Mouse (Mus musculus): ENCODE measurements around the gene Gm42372. TPM values are rescaled to one million over a fixed set of nuclear protein-coding genes. Genes with fewer than 3 reads are reported as not detected.
A peak's percentile ranks its signal among the peaks of the same experiment; 100 is the strongest.

Gm42372 gene
- total RNA-seq, 2 experiments from 2014 or later: 1.3 to 1.8 TPM

DNA sequence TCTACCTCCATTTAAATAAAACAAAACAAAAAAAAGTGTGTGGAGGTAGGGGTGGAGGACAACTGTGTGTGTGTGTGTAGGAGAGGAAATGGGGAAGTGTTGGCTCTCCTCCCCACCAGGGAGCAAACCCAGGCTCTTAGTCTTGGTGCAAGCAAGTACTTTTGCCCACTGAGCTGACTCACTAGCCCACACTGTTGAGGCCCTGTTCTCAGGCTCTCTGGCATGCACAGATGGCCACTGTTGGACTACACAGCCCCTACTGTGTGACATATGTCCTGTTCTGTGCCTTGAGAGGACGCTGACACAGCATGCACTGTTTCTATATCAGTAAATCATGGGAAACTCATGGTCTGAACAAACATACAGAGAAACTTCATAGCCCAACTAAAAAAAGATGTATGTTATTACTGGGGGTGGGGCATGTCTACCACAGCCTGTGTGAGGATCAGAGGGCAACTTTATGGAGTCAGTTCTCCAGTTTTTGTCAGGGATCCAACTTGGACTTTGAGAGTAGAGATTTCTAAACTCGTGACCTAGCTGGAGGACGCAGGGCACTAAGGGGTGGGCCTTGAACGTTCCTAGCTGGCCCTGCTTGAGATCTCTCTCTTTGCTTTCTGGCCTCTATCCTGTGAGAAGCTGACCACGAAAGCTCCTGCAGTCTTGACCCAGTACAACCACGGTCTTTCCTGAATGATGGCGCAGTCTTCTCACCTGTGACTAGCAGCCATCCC, 20.5 kb downstream of the Gm42372 start:
- DNase-seq: peak; percentile 59

DNA sequence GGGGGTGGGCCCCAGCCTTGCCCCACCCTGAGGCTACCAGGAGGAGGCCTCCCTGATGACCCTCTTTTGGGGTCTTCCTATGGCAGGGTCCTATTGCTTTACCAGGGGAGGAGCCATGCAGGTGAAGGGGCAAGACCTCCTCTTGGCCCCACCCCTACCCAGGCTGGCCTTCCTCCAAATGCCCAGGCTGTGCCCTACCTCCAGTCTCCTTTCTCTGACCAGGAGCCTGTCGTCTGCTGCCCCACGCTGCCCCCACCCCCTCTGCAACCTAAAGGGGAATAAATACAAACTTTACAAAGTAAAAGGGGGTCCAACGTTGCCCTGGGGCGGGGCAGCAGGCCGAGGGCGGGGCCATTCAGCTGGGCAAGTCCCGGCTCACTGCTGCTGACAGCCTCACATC, 21.8 kb downstream of the Gm42372 start:
- no peak for DNase-seq

DNA sequence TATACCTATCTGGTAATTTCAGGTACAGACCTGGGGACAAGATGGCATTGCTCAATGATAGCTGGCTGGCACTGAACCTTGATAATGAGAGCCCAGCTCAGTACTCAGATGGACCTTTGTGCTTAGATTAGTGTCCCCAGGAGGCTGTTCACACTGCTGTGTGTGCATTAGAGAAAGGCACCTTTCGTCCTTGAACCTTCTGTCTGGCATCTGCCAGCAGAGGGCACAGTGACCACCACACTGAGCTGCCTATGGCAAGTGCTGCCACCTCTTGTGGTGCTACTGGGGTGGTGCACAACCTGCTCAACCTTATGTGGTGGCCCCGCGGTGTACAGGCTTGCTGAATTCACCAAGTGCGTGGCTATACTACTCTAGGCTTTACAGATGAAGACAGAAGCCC, 24.4 kb downstream of the Gm42372 start:
- DNase-seq: no peak

DNA sequence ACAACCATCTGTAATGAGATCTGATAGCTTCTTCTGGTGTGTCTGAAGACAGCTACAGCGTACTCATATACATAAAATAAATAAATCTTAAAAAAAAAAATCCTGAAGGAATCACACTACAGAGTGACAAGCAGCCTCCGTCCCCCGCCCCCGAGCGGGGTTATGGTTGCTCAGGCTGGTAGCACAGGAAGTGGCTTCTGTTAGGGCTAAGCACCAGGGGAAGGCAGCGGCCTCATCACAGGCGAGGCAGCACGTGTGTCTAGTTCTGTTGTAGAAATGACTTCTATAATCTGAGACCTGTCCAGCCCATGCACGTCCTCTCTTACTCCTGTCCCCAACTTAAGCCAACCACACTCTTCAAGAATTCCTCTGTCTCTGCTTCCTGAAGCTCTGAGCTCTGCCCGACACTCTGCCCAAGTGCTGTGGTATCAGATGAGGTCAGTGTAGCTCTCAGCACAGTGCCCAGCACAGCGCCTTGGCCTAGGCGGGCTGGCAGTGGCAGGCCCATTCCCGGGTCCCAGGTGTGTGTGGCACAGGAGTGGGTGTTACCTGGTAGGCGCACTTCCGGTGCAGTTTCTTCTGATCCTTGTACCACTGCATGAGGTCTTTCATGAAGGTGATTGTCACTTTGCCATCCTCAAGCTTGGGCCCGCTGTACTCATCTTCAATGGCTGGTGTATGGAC, 26.6 kb downstream of the Gm42372 start:
- DNase-seq: no peak

DNA sequence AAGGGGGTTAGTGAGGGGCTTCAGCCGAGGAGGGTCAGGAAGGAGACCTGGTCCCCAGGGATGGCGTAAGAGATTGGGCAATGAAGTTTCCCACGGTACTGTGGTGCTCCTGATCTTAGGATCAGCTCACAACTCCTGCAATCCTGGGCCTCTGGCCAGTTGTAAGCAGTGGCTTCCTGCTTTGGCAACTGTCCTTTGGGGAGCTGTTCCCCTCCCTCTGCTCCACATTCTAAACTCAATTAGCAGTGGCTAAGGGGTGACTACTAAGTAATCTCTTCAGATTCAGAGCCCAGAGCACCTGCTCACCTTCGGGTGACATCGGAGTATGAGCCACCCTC, 27.1 kb downstream of the Gm42372 start:
- no peak for DNase-seq

DNA sequence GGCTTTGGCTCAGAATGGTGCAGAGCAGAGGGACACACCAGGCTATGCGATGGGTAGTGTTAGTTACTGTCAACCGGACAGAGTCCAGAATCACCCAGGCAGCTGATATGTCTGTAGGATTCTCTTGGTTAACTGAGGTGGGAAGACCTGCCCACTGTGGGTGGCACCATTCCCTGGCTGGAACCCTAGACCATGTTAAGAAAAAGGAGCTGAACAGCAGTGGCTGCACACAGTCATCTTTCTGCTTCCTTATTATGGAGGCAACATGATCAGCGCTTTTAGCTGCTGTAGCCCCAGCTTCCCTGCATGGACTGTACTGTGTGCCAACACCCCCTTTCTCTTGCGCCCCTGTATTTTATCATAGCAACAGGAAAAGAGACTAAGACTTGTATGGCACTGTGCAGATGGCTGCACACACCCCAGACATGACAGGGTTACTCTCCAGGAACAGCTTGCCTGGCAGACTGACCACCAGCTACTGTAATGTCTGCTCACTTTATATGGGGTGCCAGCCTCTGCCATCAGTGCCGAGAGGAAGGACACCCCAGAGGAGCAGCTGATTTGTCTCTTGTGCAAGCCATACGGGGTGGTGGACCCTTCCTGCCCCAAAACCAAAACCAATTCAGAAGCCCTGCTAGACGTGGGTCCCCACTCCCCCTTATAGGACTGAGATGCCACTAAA, 29.2 kb downstream of the Gm42372 start:
- no peak for DNase-seq

DNA sequence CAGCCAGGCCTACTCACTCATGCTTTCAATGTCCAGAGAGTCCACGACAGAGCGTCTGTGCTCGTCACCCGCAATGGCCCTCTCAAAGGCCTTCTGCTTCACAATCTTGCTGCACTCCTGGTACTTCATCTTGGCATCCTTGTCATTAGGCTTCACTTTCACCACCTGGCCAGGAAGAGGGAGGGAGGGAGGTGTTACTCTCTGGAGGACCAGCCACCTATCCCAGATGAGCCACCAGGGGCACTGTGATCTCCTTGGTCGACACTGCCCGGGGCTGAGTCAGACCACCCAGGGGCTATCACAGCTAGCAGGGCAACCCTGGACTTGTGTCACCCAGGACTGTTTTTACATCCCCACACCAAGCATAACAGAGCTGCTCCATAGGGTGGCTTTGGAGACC, 32.5 kb downstream of the Gm42372 start:
- DNase-seq: no peak

DNA sequence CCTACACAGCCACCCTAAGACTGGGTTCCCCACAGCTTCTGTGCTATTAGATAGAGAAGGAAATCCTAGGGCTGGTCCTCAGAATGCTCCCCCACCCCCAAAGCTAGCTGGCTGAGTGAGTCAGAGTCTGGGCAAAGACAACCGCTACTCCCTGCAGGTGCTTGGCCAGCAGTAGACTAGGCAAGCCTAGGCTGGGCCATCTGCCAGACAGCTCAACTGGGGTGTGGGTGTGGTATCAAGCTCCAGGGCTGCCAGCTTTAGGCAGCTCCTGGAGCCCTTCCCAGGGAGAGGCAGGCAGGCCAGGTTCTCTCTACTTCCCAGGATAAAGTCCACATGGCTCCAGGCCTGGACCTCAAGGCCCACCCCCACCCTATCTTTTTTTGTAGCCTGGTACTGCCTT, 34.1 kb downstream of the Gm42372 start:
- DNase-seq: peak; percentile 95

DNA sequence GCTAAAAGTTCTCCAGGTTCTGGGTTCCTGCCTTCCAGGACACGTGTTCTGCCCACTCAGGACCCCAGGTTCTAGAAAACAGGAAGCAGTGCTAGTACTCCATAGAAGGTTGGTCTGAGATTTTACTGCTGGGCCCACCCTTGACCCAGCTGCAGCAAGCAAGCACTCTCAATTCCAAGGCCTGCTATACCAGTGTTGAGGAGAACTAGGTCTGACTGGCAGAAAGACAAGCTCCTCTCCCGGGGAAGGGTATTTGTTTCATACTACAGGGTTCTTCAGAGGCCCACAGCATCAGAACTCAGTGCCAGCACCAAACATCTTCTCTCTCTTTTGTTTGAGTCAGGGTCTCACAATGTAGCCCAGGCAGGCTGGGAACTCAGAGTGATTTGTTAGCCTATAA, 35.0 kb downstream of the Gm42372 start:
- no peak for DNase-seq

DNA sequence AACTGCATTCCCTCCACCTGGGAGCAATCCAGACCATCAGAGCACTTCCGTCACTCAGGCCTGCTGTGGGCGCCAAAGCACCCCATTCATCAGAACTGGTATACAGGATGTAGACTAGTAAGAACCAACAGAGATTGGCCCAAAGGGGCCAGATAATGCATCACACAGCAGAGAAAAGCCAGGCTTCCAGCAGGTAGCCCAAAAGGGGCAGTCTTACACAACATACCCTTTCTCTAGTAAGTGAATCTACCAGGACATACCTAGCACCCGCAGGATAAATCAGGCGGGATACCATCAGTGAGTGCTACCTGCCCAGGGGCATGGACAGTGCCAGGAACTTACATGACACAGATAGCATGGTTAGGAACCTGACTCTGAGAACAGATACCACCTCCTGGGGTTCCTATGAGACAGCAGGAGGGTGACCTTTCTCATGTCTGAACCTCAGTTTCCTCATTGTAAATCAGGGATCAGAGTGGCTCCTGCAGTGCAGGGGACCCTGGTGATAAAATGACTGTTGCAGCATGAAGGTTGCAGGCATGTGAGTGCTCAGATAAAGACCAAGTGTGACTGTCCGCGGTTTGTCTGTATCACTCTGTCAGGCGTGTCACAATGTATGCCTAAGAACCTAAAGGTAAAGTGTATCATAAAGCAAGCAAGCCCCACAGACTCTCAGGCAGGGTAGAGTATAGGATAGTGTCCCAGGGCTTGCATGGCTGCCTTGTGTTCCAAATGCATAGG, 36.7 kb downstream of the Gm42372 start:
- no peak for DNase-seq

DNA sequence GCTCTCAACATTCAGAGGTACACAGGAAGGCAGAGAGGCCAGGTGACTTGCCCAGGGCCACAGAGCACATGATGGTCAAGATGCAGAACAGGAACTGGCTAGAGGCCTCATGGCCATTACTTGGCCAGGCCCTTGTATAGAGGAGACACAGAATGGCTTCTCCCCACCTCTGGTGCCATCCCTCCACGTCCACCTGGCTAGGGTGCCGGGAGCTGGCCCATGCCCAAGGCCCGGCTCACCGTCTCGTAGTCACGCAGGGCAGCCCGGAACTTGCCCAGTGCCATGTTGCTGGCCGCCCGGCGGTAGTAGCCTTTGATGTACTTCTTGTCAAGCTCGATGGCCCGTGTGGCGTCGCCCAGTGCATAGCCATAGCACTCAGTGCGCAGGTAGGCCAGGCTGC, 39.3 kb downstream of the Gm42372 start:
- DNase-seq: no peak

DNA sequence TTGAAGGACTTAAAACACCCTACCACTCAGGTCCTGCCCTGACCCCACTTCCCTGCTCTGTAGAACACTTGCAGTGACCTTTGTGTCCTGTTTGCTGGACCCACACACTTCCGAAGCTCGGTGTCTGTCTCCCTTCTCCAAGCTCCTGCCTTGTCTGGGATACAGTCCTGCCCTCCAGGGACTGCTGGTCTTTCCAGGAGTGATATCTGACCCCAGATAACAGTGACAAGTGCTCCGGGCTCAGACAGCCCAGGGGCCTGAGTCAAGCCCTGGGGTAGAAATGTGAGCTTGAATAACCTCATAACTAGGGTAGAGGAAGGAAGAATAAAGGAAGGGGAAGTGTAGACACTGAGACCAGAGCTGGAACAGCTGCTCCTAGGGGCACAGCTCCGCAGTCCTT, 40.8 kb downstream of the Gm42372 start:
- no peak for DNase-seq

DNA sequence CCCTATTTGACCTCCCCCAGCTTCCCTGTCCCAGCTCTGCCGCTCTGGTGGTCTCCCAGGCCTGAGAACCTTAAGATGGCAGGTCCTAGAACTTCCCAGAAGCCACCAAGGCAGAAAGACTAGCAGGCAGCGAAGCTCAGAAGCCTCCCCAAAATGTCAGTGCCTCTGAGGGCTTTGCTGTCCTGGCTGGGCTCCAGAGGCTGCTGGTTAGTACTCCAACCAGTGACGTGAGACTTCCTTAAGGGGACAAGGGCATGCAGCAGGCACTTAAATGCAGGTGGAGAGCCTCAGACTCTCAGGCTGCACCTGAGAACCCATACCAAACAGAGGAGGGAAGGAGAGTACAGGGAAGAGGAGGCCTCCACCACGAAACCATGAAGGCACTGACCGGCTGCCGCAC, 41.3 kb downstream of the Gm42372 start:
- peak; percentile 52 for DNase-seq

DNA sequence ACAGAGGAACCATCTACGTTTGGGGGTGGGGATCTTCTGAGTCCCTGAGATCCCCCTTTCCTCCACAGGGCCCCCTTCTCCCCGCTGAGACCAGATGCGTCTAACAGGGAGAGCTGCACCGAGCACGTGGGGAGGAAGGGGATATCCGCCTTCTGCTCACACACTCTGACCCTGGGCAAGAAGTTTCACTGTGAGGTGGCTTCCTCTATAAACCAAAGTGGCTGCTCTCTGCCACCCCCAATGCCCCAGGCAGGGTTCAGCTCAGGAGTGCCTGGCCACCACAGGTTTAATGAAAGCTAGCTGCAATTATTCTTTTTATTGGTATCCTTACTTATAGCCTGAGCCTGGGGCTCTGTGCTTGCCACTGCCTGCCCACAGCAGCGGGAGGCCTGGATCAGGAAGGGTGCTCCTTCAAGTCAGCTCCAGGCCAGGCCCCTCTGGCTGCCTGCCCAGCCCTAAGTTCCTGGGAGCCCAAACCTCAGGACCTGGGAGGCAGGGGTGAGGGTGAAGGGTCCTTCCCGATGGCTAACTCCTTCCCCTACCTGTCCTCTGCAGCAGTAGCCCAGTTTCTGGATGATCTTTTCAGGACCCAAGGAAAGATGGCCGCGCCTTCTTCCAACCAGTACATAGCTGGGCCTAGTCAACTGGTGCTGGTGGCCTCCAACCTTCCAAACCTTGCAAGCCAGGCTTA, 42.1 kb downstream of the Gm42372 start:
- peak; percentile 52 for DNase-seq

DNA sequence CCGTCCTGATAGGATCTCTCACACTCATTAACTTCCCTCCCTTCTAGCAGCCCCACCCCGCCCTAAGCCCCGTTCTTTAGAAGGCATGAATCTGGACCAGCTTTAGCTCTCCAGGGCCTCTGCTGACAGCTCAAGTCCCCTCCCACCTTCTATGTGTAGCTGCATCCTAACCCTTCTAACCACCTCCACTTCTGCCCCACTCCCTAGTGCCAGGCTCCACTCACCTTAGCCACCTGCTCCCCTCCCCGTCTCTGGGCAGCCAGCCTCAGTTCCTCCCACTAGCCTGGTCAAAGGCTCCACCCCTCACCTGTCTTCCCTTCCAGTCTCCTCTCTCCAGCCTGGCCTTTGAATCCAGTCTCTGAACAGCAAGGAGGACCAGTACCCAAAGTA, 42.6 kb downstream of the Gm42372 start:
- no peak for DNase-seq

DNA sequence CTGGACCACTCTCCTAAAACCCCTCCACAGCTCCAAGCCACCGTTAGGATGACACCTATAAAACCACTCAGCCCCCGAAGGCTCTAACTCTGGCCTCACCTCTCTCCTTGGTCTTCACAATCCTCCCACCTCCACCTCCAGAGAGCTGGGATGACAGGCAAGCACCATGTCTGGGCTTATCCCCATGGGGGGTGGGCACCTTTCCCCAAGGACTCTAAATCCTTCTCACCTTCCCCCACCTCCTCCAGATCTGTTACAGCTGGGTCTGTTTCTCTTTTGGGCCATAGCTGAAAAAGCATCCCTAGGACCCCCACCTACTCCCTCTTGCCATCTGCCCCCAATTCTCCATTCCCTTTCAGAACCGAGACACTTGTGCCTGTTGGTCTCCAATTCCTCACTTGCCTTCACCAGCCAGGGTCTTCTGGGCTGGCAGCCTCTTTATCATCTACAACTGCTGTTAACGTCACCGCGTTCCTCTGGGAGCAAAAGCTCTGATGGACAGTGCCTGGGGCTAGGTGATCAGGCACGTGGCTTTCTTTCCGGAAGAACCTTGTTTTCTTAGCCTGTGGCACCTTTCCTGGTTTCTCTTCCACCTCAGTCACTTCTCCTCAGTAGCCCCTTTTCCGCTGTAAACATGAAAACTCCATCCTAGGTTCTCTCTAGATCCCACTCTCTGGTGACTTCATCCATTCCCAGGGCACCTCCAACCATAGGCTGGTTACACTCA, 43.2 kb downstream of the Gm42372 start:
- DNase-seq: no peak

DNA sequence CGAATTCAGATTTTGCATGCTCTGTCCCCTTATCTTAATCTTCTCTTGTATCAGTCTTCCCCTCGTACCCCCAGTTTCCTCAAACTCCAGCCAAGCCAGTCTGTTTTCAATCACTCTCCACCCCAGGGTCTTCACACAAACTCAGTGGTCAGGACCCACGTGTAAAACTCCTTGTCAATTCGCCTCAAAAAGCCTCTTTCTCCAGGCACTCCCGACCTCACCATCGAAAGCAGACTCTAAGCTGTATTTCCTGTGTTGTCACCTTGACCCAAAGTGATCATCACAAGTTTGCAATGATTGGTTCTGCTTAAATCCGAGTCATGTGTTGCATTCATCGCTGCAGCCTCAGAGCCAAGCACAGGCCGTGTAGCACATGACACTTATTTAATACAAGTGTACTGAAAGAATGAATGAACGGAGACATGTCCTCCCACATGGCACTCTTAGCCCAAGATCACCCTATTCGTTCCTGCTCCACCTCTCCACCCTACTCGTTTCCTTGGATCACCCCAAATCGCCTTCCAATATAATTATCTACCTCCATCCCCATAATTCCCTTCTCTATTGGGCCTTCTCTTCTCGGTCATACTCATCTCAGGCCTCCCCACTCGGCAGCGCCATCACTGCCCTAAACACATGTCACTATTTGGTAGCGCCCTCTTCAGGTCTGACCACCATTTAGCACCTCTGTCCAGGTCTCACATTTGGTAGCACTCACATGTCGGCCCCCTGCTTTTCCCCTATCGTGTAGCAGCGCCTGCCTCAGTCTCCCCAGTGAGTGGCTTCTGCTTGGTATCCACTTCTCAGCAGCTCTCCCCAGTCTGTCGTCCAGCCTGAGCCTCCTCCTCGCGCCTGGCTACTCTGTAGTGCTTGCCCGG, 44.1 kb downstream of the Gm42372 start:
- DNase-seq: no peak

DNA sequence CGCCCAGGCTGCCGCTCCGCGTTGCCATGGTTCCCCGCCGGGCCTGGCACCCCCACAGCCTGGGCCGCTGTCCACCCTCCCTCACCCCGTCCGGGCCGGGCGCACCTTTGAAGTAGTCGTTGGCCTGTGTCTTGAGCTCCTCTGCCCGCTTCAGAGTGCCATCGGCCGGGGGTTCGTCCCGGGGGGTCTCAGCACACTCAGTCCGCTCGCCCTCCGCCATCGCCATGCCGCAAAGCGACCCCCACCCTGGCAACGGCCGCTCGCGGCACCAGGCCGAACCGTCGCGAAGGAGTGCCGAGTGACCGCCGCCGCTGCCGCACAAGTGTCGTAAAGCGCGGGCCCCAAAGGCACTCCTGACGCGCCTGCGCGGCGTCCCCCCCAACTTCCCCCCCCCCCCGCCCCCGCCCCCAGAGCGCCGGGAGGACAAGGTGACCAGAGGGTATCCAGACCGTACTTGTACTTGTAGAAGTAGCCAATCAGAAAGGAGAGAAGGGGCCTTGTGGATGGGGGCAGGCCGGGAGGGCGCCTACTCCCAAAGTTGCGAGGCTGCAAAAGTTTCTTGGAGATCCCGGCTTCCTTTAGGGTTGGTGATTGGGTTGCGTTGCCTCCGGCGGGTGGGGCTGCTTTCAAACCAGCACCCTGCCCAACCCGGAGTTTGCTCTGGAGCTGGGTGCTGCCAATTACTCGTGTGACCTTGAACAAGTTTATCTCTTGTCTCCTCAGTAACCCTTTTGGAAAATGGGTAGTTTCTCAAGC, 44.9 kb downstream of the Gm42372 start, which contains the start of gene Ppp5c:
Gene Ppp5c, minus strand, starts transcription at position 337 of the 756 bp plus-strand sequence.
- peak; percentile 93 for DNase-seq

DNA sequence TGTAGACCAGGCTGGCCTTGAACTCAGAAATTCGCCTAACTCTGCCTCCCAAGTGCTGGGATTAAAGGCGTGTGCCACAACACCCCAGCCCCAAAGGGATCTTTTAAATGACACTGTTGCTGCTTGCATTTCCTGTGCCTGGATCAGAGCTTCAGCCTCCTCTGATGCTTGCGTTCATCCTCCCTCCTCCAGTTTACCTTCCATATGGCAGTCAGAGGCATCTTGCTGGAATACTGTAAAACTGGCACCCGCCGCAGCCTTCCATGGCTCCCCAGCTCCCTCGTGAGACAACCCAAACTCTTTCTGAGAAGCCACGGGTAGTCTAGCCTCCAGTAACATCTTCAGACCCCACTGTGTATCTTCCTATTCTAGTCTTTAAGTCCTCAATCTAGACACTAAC, 46.0 kb downstream of the Gm42372 start:
- DNase-seq: no peak

DNA sequence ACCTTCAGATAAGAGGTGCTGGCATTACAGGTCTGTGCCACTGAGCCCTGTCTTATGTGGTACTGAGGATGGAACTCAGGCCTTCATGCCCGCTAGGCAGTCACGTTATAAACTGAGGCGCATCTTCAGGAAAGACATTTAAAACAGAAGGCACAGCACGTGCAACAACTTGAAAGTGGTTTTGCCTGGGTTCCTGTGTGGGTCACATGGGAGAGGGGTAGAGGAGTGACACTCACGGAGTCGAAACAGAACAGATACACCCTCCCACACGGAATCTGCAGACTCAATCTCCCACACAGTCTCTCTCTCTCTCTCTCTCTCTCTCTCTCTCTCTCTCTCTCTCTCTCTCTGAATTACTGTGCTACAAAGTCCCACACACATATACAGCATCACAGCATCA, 47.4 kb downstream of the Gm42372 start:
- DNase-seq: no peak
